Mouse (Mus musculus): ENCODE results near the gene Pfpl. TPM values are rescaled to one million over a fixed set of nuclear protein-coding genes. Genes with fewer than 3 reads are reported as not detected.

The Pfpl gene
- not detected in 2 replicates for polyA plus RNA-seq (2014; fragmentation: Nextera tagmentation; extraction: Ambion mirVana)

DNA sequence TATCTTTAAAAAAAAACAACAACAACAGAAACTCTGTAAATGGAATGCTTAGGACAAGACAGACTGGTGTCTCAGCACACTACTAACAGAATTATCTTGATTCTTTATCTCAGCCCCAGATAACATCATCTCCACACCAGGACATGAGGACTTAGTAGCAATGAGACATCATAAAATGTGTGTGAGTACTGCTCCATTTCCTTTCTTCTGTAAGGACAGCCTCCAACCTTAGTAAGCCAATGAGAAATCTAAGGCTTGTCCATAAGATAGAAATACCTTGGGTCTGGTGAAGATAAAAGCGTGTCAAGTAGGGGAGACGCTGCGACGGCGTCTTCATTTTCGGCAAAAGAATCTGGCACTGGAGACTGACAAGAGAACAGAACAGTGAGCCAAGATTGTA lies at the start of gene Pfpl:
Pfpl (plus strand) TSS at position 301 of the 400 bp plus-strand sequence.
- H3K27ac ChIP-seq, result no peak within 1 kb of the TSS
- WGBS, result 95% methylated on average over 6 of the region's 6 CpGs
- no peaks in the 10 kb centered on the region for H3K36me3 ChIP-seq (replicated peaks; ENCODE audit: control insufficient read depth, insufficient read depth)
- H3K4me1 ChIP-seq (replicated peaks; ENCODE audit: control insufficient read depth, insufficient read depth, low read length), result no peaks in the 10 kb centered on the region
- no peak within 1 kb of the TSS for H3K4me2 ChIP-seq (replicated peaks)
- DNase-seq (ENCODE audit: low spot score), result no peak
- H3K27me3 ChIP-seq (ENCODE audit: control insufficient read depth, insufficient read depth, low read length), result no peaks in the 10 kb centered on the region
- no peaks in the 10 kb centered on the region for H3K9me3 ChIP-seq (ENCODE audit: control insufficient read depth, low read length)
- ATAC-seq (ENCODE audit: low FRiP score), result no peak
- no peak within 1 kb of the TSS for H3K4me3 ChIP-seq (replicated peaks; ENCODE audit: low read length)
- no peak within 1 kb of the TSS for H3K9ac ChIP-seq

DNA sequence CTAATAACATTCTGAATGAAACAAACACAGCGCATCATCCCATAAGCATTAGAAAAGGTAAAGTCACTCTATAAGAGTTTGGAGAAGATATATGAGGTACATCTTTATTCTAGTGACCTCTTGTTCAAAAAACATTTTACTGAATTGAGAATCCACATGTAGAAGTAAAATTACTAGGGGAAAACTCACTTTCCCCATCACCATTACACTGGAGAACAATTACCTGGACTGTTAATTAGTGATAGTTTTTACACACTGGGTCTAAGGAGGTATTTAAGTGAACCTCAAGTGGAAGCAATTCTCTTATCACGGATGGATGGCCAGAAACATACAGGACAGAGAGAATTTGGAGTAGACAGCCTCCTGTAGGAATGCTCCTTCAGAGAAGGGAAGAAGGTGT lies 40.7 kb upstream of the Pfpl start, which contains the start of gene Olfr1440:
Olfr1440 (plus strand) TSS at position 301 of the 400 bp plus-strand sequence.
- Histone ChIP-seq H3K27me3 (ENCODE audit: control insufficient read depth, insufficient read depth, low read length) (no peaks in the 10 kb centered on the region), H3K27ac (no peak within 1 kb of the TSS), H3K9me3 (ENCODE audit: control insufficient read depth, low read length) (no peaks in the 10 kb centered on the region), H3K9ac (no peak within 1 kb of the TSS), H3K36me3 (replicated peaks; ENCODE audit: control insufficient read depth, insufficient read depth) (no peaks in the 10 kb centered on the region), H3K4me2 (replicated peaks) (no peak within 1 kb of the TSS), H3K4me1 (replicated peaks; ENCODE audit: control insufficient read depth, insufficient read depth, low read length) (no peaks in the 10 kb centered on the region), H3K4me3 (replicated peaks; ENCODE audit: low read length) (no peak within 1 kb of the TSS)
- 86% methylated on average over 2 of the region's 2 CpGs for WGBS
- ATAC-seq (ENCODE audit: low FRiP score), result no peak
- no peak for DNase-seq (ENCODE audit: low spot score)

DNA sequence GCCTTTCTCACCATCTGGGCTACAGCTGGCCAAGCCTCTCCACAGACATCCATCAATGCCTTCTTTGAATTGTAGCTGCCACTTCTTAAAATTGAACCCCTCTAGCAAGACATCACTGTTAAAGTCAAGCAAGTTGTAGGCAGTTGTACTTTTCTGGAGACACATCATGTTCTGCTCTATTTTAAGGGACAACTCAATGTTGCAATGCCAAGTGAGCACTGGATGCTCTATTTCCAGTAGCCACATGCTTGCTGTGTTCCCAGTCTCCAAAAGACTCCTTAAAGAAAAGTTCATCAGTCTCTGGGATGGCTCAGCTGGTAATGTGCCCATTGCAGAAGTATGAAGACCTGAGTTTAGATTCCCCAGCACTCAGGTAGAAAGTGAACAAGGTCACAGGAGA lies 14.0 kb upstream of the Pfpl start:
- no peaks in the 10 kb centered on the region for H3K36me3 ChIP-seq (replicated peaks; ENCODE audit: control insufficient read depth, insufficient read depth)
- H3K9ac ChIP-seq, result no peak overlapping the region
- no peak for DNase-seq (ENCODE audit: low spot score)
- H3K4me3 ChIP-seq (replicated peaks; ENCODE audit: low read length), result no peak overlapping the region
- no peaks in the 10 kb centered on the region for H3K4me1 ChIP-seq (replicated peaks; ENCODE audit: control insufficient read depth, insufficient read depth, low read length)
- ATAC-seq (ENCODE audit: low FRiP score), result no peak
- no peaks in the 10 kb centered on the region for H3K9me3 ChIP-seq (ENCODE audit: control insufficient read depth, low read length)
- H3K27me3 ChIP-seq (ENCODE audit: control insufficient read depth, insufficient read depth, low read length), result no peaks in the 10 kb centered on the region
- no peak overlapping the region for H3K4me2 ChIP-seq (replicated peaks)
- H3K27ac ChIP-seq, result no peak overlapping the region

DNA sequence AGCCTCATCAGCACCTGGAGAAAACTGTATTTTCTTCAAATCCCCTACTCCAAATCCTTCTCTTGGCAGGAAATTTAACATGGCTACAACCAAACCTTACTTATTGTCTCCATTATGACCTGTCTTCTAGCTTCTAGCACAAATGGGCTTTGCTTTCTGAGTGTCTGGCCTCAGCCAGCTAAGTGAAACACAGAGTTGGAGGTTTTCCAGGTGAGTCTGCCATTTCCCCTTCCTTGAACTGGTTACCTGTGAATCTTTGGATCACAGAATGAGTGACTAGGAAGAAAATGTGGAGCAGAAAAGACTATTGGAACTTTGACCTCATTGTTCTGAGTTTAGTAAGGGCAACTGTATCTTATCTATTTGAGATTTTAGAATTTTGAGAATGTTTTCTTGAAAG lies 10.3 kb upstream of the Pfpl start, which contains the start of gene Olfr1441:
Olfr1441 (plus strand) TSS at position 73 of the 400 bp plus-strand sequence.
- DNase-seq (ENCODE audit: low spot score) (no peak), ATAC-seq (ENCODE audit: low FRiP score) (no peak)
- H3K4me2 ChIP-seq (replicated peaks), result no peak within 1 kb of the TSS
- H3K9me3 ChIP-seq (ENCODE audit: control insufficient read depth, low read length), result no peaks in the 10 kb centered on the region
- H3K27me3 ChIP-seq (ENCODE audit: control insufficient read depth, insufficient read depth, low read length), result no peaks in the 10 kb centered on the region
- no peak within 1 kb of the TSS for H3K4me3 ChIP-seq (replicated peaks; ENCODE audit: low read length)
- no peak within 1 kb of the TSS for H3K9ac ChIP-seq
- no peaks in the 10 kb centered on the region for H3K36me3 ChIP-seq (replicated peaks; ENCODE audit: control insufficient read depth, insufficient read depth)
- H3K4me1 ChIP-seq (replicated peaks; ENCODE audit: control insufficient read depth, insufficient read depth, low read length), result no peaks in the 10 kb centered on the region
- no peak within 1 kb of the TSS for H3K27ac ChIP-seq

DNA sequence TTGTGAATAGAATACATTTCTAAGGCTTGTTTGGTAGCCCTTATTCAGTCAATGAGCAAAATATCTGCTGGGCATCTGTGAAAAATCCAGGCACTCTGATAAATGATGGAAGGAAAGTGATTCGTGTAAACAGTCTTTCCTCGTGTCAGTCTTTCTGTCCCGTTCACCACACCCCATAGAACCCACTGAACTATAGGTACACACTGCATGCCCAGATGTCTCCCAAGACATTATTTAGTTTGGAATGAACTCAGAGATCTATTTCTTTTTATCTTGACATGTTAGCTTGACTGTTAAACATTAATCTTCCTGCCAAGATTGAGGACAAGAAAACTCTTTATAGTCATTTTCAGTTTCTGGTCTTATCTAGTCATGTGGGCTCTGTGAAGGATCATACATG lies 9.4 kb upstream of the Pfpl start:
- Histone ChIP-seq H3K4me3 (replicated peaks; ENCODE audit: low read length) (no peak overlapping the region), H3K9me3 (ENCODE audit: control insufficient read depth, low read length) (no peaks in the 10 kb centered on the region), H3K36me3 (replicated peaks; ENCODE audit: control insufficient read depth, insufficient read depth) (no peaks in the 10 kb centered on the region), H3K4me2 (replicated peaks) (no peak overlapping the region), H3K4me1 (replicated peaks; ENCODE audit: control insufficient read depth, insufficient read depth, low read length) (no peaks in the 10 kb centered on the region), H3K9ac (no peak overlapping the region), H3K27me3 (ENCODE audit: control insufficient read depth, insufficient read depth, low read length) (no peaks in the 10 kb centered on the region), H3K27ac (no peak overlapping the region)
- 90% methylated on average over 3 of the region's 3 CpGs for WGBS
- ATAC-seq (ENCODE audit: low FRiP score) (no peak), DNase-seq (ENCODE audit: low spot score) (no peak)

DNA sequence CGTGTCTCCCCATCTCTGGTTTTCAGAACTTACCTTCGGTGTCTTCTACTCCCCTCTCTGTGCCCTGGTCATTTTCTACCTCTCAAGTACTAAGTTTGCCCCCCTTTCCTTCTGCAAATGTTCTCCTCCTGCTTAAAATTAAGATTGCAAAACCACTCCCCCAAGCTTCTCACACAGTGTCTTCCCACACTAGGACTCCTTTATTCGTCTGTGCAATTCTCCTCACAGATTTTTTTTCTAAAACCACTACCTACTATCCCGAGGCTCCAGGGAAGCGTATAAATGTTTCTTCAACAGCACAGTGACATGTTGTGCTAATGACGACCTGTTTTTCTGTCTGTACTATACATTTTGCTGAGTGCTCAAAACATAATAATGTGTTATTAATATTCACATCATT lies 7.2 kb upstream of the Pfpl start:
- 78% methylated on average over 6 of the region's 6 CpGs for WGBS
- ATAC-seq (ENCODE audit: low FRiP score) (no peak), DNase-seq (ENCODE audit: low spot score) (no peak)
- Histone ChIP-seq H3K4me3 (replicated peaks; ENCODE audit: low read length) (no peak overlapping the region), H3K9me3 (ENCODE audit: control insufficient read depth, low read length) (no peaks in the 10 kb centered on the region), H3K4me1 (replicated peaks; ENCODE audit: control insufficient read depth, insufficient read depth, low read length) (no peaks in the 10 kb centered on the region), H3K4me2 (replicated peaks) (no peak overlapping the region), H3K36me3 (replicated peaks; ENCODE audit: control insufficient read depth, insufficient read depth) (no peaks in the 10 kb centered on the region), H3K9ac (no peak overlapping the region), H3K27ac (no peak overlapping the region), H3K27me3 (ENCODE audit: control insufficient read depth, insufficient read depth, low read length) (no peaks in the 10 kb centered on the region)

DNA sequence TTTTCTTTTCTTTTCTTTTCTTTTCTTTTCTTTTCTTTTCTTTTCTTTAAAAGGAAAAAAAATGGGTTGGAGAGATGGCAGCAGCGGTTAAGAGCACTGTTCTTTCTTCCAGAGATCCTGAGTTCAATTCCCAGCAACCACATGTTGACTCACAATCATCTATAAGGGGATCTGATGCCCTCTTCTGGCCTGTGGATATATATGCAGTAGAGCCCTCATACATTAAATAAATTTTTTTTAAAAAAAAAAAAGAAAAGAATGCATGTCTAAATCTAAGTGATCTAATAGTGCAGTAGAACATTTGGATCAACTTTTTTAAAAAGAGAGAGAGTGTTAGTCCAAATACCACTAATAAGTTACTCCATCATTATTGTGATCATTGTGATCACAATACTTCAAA lies 6.0 kb upstream of the Pfpl start:
- no peaks in the 10 kb centered on the region for H3K36me3 ChIP-seq (replicated peaks; ENCODE audit: control insufficient read depth, insufficient read depth)
- H3K9me3 ChIP-seq (ENCODE audit: control insufficient read depth, low read length), result no peaks in the 10 kb centered on the region
- no peak overlapping the region for H3K4me3 ChIP-seq (replicated peaks; ENCODE audit: low read length)
- ATAC-seq (ENCODE audit: low FRiP score) (no peak), DNase-seq (ENCODE audit: low spot score) (no peak)
- H3K27me3 ChIP-seq (ENCODE audit: control insufficient read depth, insufficient read depth, low read length), result no peaks in the 10 kb centered on the region
- H3K9ac ChIP-seq, result no peak overlapping the region
- no peak overlapping the region for H3K4me2 ChIP-seq (replicated peaks)
- no peak overlapping the region for H3K27ac ChIP-seq
- H3K4me1 ChIP-seq (replicated peaks; ENCODE audit: control insufficient read depth, insufficient read depth, low read length), result no peaks in the 10 kb centered on the region
- 76% methylated on average over 1 of the region's 1 CpGs for WGBS

DNA sequence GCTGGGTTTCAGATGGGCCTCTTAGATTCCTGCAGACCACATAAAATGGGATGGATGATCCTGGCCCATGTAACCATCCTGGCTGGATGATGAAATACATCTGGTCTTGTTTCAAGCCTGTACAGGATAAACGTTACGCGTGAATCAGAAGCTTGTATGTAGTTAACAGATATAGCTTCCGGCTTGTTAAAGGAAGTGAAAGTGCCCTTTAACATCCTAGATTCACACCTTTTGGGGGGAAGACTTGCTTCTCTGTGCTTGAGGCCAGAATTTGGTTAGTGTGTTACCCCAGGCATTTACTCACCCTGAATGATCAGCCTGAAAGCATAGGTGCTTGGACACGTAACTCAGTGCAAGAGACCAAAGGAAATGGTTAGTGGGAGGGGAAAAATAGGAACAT lies 604 bp upstream of the Pfpl start:
- H3K36me3 ChIP-seq (replicated peaks; ENCODE audit: control insufficient read depth, insufficient read depth), result no peaks in the 10 kb centered on the region
- H3K9me3 ChIP-seq (ENCODE audit: control insufficient read depth, low read length), result no peaks in the 10 kb centered on the region
- no peak overlapping the region for H3K4me2 ChIP-seq (replicated peaks)
- no peak overlapping the region for H3K4me3 ChIP-seq (replicated peaks; ENCODE audit: low read length)
- H3K4me1 ChIP-seq (replicated peaks; ENCODE audit: control insufficient read depth, insufficient read depth, low read length), result no peaks in the 10 kb centered on the region
- DNase-seq (ENCODE audit: low spot score) (no peak), ATAC-seq (ENCODE audit: low FRiP score) (no peak)
- H3K27ac ChIP-seq, result no peak overlapping the region
- H3K9ac ChIP-seq, result no peak overlapping the region
- 93% methylated on average over 5 of the region's 5 CpGs for WGBS
- H3K27me3 ChIP-seq (ENCODE audit: control insufficient read depth, insufficient read depth, low read length), result no peaks in the 10 kb centered on the region

DNA sequence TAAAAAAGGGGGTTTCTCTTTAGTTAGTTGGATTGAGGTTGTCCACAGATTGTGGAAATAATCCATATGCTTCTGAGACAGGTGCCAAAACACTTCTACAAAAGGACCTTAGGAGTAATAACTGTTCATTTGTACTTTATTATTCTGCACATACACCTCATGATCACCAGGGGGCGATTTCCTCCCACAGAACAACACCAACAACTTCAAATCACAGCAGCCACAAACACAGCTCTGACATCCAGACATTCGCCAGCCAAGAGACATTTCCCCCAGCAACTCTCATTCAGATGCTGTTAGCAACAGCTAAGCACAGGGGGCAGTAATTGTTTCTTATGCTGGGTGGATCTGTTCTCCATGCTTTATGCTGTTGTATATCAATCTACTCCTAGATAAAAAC lies 5.3 kb downstream of the Pfpl start:
- Histone ChIP-seq H3K4me2 (replicated peaks) (no peak overlapping the region), H3K9ac (no peak overlapping the region), H3K9me3 (ENCODE audit: control insufficient read depth, low read length) (no peaks in the 10 kb centered on the region), H3K27ac (no peak overlapping the region), H3K4me3 (replicated peaks; ENCODE audit: low read length) (no peak overlapping the region), H3K27me3 (ENCODE audit: control insufficient read depth, insufficient read depth, low read length) (no peaks in the 10 kb centered on the region), H3K36me3 (replicated peaks; ENCODE audit: control insufficient read depth, insufficient read depth) (no peaks in the 10 kb centered on the region), H3K4me1 (replicated peaks; ENCODE audit: control insufficient read depth, insufficient read depth, low read length) (no peaks in the 10 kb centered on the region)
- ATAC-seq (ENCODE audit: low FRiP score) (peak; percentile 75), DNase-seq (ENCODE audit: low spot score) (peak; percentile 63)
- whole genome bisulfite sequencing, result 6% methylated on average over 2 of the region's 2 CpGs

DNA sequence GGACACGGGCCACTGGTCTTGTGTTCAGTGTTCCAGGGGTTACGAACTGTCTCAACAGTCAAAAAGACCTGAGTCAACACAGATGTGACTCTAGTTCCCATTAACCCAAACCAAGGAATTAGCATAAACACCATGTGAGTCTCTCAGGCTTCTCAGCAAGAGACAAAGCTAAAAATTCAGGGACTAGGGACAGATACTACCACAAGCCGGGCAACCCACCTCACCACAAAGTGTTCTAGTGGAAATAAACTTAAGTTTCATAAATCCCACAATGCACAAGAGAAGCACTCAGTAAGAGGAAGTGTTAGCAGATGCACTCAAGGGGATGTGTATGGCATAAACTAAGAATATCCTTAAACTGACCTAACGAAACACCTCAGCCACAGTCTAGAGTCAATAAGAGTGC lies 7.3 kb downstream of the Pfpl start:
- Histone ChIP-seq H3K9me3 (ENCODE audit: control insufficient read depth, low read length) (no peaks in the 10 kb centered on the region), H3K27ac (no peak overlapping the region), H3K4me3 (replicated peaks; ENCODE audit: low read length) (no peak overlapping the region), H3K9ac (no peak overlapping the region), H3K27me3 (ENCODE audit: control insufficient read depth, insufficient read depth, low read length) (no peaks in the 10 kb centered on the region), H3K36me3 (replicated peaks; ENCODE audit: control insufficient read depth, insufficient read depth) (no peaks in the 10 kb centered on the region), H3K4me2 (replicated peaks) (no peak overlapping the region), H3K4me1 (replicated peaks; ENCODE audit: control insufficient read depth, insufficient read depth, low read length) (no peaks in the 10 kb centered on the region)
- DNase-seq (ENCODE audit: low spot score) (no peak), ATAC-seq (ENCODE audit: low FRiP score) (no peak)
- 85% methylated on average over 4 of the region's 4 CpGs for WGBS
